Mouse (Mus musculus): ENCODE measurements around the gene Lrrc25.

DNA sequence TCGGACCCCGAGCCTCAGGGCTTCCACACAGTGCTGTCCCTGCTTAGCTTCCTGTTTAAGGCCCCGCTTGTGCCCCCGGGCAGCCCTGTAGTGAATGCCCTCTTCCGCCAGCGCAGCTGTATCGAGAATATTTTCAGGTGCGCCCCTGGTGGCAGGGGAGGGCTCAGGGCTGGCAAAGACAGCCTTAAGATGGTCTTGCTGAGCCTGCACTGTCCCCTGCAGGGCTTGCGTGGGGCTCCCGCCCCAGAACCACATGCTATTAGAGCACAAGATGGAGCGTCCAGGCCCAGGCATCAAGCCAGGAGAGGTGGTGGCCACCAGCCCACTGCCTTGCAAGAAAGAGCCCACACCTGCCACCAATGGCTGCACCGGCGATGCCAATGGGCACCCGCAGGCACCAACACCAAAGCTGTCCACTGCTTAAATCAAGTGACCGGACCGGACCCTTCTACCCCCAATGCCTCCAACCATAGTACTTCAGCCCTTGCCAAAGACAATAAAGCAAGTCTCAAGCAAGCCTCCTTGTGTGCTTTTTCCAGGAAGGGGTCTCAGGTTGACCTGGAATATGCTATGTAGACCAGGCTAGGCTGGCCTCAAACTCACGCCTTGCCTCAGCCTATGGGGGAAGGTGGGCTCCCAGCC is 19.1 kb upstream of the Lrrc25 start:
- TF ChIP-seq CTCF (IDR thresholded peaks at IDR 0.05; ENCODE audit: extremely low read depth, insufficient read depth, low read length) (no peak), POLR2A (IDR thresholded peaks at IDR 0.05; ENCODE audit: extremely low read depth, insufficient read depth, low read length) (no peak)

Data from cortical plate, adult 2 months (tissue).